Mouse (Mus musculus): Measurements from ENCODE around the gene Ap3d1.
A peak's percentile ranks its signal among the peaks of the same experiment; 100 is the strongest.

Ap3d1 gene

DNA sequence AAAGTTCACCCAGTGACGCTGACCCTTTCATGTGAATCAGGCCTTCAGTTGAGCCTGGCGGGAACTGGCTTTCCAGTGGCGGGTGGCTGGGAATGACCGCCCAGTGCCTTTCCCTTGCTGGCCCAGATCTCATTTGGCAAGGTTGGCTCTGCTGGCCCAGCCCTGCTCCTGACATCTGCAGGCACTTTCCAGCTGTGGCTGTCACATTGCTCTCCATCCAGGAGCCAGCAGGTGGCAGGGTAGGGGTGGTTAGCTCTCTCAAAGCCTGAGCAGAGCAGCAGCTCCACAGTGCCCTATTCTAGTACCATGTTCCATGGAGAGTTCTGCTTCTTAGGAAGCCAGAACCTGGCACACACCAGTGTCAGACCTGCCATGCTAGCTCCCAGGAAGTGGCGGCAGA lies 15.7 kb upstream of the Ap3d1 start:
- DNase-seq (ENCODE audit: low read depth, low spot score) = peak; percentile 65

DNA sequence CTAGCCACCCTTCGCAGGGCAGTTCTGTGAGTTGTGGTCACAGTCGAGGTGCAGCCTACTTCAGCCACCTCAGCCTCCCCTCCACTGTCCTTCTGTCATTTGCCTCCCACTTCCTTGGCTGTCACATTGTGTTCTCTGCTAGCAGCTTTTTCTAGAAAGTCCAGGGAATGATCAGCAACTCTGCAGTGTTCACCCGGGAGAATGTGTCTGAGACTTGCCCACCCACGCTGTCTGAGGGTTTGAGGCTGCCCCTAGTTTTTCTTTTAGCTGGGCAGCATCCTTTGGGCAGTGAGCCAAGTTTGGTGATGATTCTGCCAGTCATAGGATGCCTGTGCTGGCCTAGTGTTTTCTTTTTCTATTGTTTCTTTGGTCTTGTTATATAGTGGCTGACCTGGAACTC lies 14.9 kb upstream of the Ap3d1 start:
- DNase-seq (ENCODE audit: low read depth, low spot score) = no peak

DNA sequence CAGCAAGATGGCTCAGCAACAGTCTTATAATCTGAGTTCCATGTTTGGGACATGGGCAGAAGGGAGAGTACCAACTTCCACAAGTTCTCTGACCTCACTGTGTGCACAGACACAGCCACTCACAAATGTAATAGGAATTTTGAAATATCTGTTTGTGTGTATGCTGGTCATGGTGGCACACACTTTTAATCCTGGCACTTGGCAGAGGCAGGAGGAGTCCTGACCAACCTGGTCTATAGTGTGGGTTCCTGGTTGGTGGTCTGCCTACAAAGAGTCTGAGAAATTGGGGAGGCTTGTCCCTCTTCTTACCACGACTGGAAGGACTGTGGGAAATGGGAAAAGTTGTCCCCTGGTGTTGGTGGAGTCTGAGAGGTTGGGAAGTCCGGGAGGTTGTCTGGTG lies 14.4 kb upstream of the Ap3d1 start:
- no peak for DNase-seq (ENCODE audit: low read depth, low spot score)

DNA sequence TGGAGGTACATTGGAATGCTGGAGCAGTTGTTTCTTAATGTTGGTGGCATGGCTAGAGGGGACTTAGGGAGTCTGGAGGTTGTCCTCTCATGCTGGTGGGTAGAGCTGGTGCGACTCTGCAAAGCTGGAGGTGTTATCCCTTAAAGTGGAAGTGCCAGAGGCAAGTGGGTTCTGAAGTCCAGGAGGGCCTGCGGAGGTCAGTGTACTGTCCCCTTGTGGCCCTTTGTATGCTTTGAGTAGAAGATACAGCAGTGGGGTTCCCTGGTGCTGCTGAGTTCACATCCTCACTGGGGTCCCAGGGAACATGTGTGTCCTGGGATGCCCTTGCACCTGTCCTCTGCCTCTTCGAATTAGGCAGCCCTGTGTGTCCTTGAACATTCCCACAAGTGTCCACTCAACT lies 14.0 kb upstream of the Ap3d1 start:
- DNase-seq (ENCODE audit: low read depth, low spot score) = no peak

- no peak for DNase-seq (ENCODE audit: low read depth, low spot score)
Observed at GRCm38 (mm10) chr10:80755291-80756015, 13.4 kb upstream of the Ap3d1 start.

GRCm38 (mm10) chr10:80754594-80755290 lies 12.7 kb upstream of the Ap3d1 start, which contains the start of gene Dot1l:
Gene Dot1l, plus strand, starts transcription at chr10:80755206.
- DNase-seq (ENCODE audit: low read depth, low spot score) = peak; percentile 97

- peak; percentile 92 for DNase-seq (ENCODE audit: low read depth, low spot score)
Observed at GRCm38 (mm10) chr10:80752079-80752625, 10.1 kb upstream of the Ap3d1 start.

- DNase-seq (ENCODE audit: low read depth, low spot score) = peak; percentile 71
Observed at GRCm38 (mm10) chr10:80751188-80751832, 9.2 kb upstream of the Ap3d1 start.

- DNase-seq (ENCODE audit: low read depth, low spot score) = peak; percentile 83
Observed at GRCm38 (mm10) chr10:80748609-80749008, 6.5 kb upstream of the Ap3d1 start.

DNA sequence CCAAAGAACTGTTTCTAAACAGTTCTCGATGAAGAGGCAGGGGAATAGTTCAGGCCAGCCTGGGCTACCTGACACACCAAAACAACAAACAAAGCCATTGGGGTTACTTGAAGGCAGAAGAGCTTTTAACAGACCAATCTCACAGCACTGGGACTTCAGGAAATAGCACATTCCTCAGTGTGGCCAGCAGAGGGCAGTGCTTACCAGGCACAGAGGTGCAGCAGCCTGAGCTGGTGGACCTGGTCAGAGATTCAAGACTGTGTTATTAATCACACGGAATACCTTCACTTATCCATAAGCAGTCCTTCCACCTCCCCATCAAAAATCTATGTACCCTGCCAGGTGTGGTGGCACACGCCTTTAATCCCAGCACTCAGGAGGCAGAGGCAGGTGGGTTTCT lies 5.3 kb upstream of the Ap3d1 start:
- peak; percentile 79 for DNase-seq (ENCODE audit: low read depth, low spot score)

- DNase-seq (ENCODE audit: low read depth, low spot score) = peak; percentile 91
Observed at GRCm38 (mm10) chr10:80744262-80744661, 2.2 kb upstream of the Ap3d1 start.

GRCm38 (mm10) chr10:80741634-80742179 lies 357 bp downstream of the Ap3d1 start:
- no peak for DNase-seq (ENCODE audit: low read depth, low spot score)

DNA sequence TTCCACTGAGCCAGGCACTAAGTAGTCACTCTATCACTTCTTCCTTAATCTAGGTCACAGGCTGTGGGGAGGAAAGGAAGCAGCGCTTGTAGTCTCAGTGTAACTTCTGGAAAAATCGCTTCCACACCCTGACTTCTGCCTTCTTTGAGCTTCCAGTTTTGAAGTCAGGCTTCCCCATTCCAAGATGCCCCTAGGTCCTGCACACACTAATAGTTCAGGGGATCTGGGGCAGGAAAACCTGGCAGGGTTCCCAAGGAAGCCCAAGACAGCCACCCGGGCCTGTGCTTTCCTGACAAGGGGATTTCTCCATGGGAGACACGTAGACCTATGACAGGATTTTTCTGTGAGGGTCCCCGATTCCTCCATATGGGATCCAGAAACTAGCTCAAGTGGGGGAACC lies 918 bp downstream of the Ap3d1 start:
- no peak for DNase-seq (ENCODE audit: low read depth, low spot score)

DNA sequence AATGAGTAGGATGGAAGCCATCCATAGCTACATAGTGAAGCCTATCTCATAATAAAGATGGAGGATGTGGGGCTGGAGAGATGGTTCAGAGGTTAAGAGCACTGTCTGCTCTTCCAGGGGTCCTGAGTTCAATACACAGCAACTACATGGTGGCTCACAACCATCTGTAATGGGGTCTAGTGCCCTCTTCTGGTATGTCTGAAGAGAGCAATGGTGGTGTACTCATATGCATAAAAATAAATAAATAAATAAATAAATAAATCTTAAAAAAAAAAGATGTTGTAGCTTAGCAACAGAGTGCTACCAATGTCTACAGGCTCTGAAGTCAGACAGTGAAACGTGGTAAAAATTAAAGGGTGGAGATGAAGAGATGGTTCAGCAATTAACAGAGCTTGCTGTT lies 3.4 kb downstream of the Ap3d1 start:
- DNase-seq (ENCODE audit: low read depth, low spot score) = peak; percentile 48

DNA sequence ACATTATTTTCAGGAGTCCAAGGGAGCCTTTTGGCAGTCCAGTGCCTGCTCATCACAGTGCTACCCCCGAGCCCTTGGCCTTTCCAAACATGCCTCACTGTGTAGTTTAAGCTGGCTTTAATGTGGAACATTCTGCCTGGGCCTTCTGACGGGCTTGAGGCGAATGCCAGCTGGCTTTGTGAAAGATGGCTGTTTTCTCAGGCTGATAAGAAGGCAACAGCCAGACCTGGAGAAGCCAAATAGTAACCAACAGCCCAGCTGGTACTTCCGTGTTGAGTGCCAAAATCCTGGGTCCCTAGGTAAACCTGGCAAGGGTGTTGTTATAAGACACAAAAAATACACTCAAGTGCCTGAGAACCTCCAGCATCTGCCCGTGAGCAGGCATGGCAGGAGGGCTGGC lies 5.3 kb downstream of the Ap3d1 start:
- DNase-seq (ENCODE audit: low read depth, low spot score) = no peak

GRCm38 (mm10) chr10:80732611-80733101 lies 9.4 kb downstream of the Ap3d1 start:
- DNase-seq (ENCODE audit: low read depth, low spot score) = no peak

- DNase-seq (ENCODE audit: low read depth, low spot score) = no peak
Observed at GRCm38 (mm10) chr10:80727369-80728127, 14.5 kb downstream of the Ap3d1 start.

GRCm38 (mm10) chr10:80717281-80717680 lies 24.8 kb downstream of the Ap3d1 start:
- no peak for DNase-seq (ENCODE audit: low read depth, low spot score)

- DNase-seq (ENCODE audit: low read depth, low spot score) = no peak
Observed at GRCm38 (mm10) chr10:80710834-80711233, 31.2 kb downstream of the Ap3d1 start.

DNA sequence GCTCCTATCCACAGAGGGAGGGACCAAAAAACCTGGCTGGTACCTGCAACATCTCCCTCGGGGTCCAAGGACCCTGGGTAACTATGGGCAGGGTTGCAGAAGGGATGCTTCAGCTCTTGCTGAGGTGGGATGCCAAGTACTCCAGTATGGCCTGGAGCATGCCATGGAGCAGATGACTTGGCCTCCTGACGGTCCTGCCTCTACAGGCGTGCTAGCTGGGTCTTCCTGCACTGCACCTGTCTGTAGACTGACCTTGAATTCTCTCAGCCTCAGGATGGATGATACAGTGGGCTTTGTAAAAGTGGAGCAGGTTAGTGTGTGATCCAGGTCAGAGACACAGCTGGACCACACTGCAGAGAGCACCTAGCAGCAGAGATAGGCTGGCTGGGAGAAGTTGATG lies 36.6 kb downstream of the Ap3d1 start:
- DNase-seq (ENCODE audit: low read depth, low spot score) = no peak

- no peak for DNase-seq (ENCODE audit: low read depth, low spot score)
Observed at GRCm38 (mm10) chr10:80705033-80705432, 37.0 kb downstream of the Ap3d1 start.

Measured in R1 (cell line).